Mouse (Mus musculus): Measurements from ENCODE around the gene Zdhhc18. TPM values are rescaled to one million over a fixed set of nuclear protein-coding genes. Genes with fewer than 3 reads are reported as not detected.

The Zdhhc18 gene
- polyA plus RNA-seq, 1 experiment from 2014 or later, result 1.9 TPM

DNA sequence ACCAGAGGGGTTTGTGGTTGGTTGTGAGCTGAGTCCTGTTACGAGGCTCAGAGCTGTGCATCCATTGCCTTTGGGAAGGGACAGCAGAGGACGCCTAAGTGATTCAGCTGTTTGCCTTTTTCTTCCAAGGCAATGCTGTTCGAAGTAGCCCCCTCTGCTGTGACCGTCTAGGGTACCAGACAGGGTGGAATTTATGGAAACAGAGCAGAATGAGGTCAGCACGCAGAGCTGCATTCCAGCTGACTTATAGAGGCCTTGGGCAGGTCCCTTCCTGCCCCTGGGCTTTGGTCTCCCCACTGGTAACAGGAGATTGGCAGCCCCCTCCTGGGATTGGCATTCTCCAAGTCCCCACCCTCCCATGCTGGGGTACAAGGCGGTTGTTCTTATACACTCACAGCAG is 45.1 kb downstream of the Zdhhc18 start:
- H3K27me3 ChIP-seq (ENCODE audit: insufficient read depth, poor library complexity, severe bottlenecking), result peaks cover 41% of the 10 kb centered on the region
- H3K4me3 ChIP-seq, result no peak overlapping the region
- H3K27ac ChIP-seq, result no peak overlapping the region
- peaks cover 54% of the 10 kb centered on the region for H3K36me3 ChIP-seq
- no peak for DNase-seq (ENCODE audit: low spot score)
- peaks cover 22% of the 10 kb centered on the region for H3K4me1 ChIP-seq (replicated peaks)
- H3K9me3 ChIP-seq, result no peaks in the 10 kb centered on the region
- 60% methylated on average over 6 of the region's 6 CpGs for WGBS

DNA sequence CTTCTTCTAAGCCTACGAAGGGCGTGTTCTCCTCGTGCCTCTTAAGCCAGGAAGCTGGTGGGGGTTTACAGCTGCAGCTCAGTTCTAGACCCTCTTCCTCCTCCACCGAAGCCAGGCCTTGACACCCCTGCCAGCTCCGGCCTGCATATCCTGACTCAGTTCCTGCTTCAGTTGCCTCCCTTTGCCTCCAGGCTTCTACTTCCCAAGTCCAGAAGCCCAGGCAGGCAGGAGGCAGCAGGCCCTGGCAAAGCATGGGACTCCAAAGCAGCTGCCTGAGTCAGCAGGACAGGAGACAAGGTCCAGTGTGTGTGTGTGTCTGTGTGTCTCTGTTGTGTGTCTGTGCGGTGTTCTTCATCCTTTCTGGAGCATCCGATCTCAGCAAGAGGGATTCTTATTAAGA is 45.8 kb downstream of the Zdhhc18 start:
- H3K36me3 ChIP-seq, result peaks cover 53% of the 10 kb centered on the region
- H3K27me3 ChIP-seq (ENCODE audit: insufficient read depth, poor library complexity, severe bottlenecking), result peaks cover 48% of the 10 kb centered on the region
- peaks cover 29% of the 10 kb centered on the region for H3K4me1 ChIP-seq (replicated peaks)
- WGBS, result 94% methylated on average over 7 of the region's 7 CpGs
- no peak overlapping the region for H3K27ac ChIP-seq
- H3K9me3 ChIP-seq, result no peaks in the 10 kb centered on the region
- no peak overlapping the region for H3K4me3 ChIP-seq
- DNase-seq (ENCODE audit: low spot score), result no peak

DNA sequence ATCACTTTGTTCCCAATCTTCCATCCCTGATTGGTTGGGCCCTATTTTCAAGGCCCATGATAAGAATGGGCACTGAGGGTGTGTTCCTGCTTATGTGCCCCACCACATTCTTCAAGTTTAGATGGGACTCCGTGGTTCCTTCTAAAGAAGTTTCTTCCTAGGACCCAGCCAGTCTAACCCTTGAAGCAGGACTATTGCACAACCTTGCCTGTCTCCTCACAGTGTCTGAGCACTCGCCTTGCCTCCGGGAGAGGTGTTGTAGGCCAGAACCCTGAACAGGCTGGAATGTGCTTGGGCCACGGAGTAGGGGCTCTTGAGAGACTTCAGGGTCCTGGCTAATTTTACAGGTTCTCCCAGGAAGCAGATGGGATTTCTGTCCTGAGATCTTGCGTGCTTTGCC is 46.9 kb downstream of the Zdhhc18 start:
- Histone ChIP-seq H3K27ac (no peak overlapping the region), H3K36me3 (peaks cover 45% of the 10 kb centered on the region), H3K27me3 (ENCODE audit: insufficient read depth, poor library complexity, severe bottlenecking) (peaks cover 59% of the 10 kb centered on the region), H3K4me1 (replicated peaks) (peaks cover 31% of the 10 kb centered on the region), H3K4me3 (no peak overlapping the region), H3K9me3 (no peaks in the 10 kb centered on the region)
- 93% methylated on average over 5 of the region's 5 CpGs for WGBS
- DNase-seq (ENCODE audit: low spot score), result no peak

DNA sequence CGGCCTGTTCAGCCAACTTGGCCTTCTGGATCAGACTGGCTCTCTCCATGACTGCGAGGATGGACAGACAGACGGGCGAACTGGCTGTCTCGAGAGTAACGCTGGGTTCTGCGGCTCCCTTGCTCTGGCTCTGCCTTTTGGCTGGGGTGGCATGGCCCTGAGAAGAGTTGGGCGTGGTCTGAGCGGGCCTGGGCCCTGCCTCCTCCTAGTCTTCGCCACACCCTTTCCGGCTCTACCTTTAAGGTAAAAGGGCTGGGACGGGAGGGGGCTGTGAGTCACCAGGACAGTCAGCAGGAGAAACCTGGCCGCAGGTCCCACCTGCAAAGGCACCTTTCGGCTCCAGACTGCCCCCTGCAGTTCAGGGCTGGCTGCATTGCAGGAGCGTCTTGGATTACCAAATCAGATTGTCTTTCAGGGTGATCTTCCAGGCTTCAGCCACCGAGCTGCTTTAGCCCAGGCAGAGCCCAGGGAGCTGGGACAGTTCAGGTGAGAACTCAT is 48.2 kb downstream of the Zdhhc18 start, which contains the start of gene Sfn:
Sfn (minus strand) TSS at position 448 of the 498 bp plus-strand sequence.
- peaks cover 32% of the 10 kb centered on the region for H3K36me3 ChIP-seq
- WGBS, result 2% methylated on average over 16 of the region's 16 CpGs
- peaks cover 70% of the 10 kb centered on the region for H3K27me3 ChIP-seq (ENCODE audit: insufficient read depth, poor library complexity, severe bottlenecking)
- peak within 1 kb of the TSS; percentile 36 for H3K4me3 ChIP-seq
- H3K27ac ChIP-seq, result no peak within 1 kb of the TSS
- no peaks in the 10 kb centered on the region for H3K9me3 ChIP-seq
- H3K4me1 ChIP-seq (replicated peaks), result peaks cover 31% of the 10 kb centered on the region
- peak; percentile 41 for DNase-seq (ENCODE audit: low spot score)

DNA sequence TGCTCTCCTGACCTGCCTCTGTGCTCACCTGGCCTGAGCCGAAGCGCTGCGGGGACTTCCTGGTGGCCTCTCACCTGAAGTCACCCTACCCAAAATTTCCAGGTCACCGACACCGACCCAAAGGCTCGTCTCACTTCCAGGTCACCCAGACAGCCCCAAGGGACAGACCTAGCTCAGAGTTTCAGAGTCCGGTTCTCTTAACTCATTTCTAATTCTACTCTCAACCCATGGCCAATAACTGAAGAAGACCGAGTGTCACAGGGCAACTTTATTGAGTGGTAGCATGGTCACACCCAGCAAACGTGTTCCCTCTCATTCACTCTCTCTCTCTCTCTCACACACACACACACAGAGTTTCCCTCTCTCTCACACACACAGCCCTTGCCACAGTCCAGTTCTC is 49.6 kb downstream of the Zdhhc18 start:
- no peak for DNase-seq (ENCODE audit: low spot score)

DNA sequence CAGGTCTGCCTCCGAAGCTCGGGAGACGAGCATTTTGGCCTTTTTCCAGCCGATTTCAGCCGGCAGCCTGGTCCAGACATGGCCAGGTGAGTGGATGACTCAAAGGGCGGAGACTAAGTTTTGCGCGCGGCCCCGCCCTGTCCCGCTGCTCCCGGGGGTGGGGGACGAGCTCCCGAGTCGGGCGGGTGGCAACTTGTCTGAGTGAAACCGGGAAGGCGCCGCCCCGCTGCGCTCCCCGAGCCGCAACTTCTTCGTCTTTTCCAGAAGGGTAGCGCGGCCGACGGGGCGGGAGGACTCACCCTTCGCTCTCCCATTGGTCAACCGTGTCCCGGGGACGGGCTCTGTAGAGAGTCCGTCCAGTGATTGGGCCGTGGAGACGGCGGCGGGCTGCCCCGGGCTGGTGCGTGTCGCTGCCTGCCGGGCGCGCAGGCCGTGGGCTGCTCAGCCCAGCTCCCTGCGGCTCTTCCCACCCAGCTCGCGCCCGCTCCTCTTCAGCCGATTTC is 50.3 kb downstream of the Zdhhc18 start:
- Histone ChIP-seq H3K36me3 (peaks cover 12% of the 10 kb centered on the region), H3K9me3 (no peaks in the 10 kb centered on the region), H3K27ac (peak overlapping the region; percentile 59), H3K4me1 (replicated peaks) (peaks cover 30% of the 10 kb centered on the region), H3K4me3 (peak overlapping the region; percentile 62), H3K27me3 (ENCODE audit: insufficient read depth, poor library complexity, severe bottlenecking) (peaks cover 71% of the 10 kb centered on the region)
- DNase-seq (ENCODE audit: low spot score), result peak; percentile 86
- WGBS, result under 1% methylated on average over 50 of the region's 50 CpGs

More for the DNA sequence above, 49.6 kb downstream of the Zdhhc18 start:
- Histone ChIP-seq H3K4me3 (peak overlapping the region; percentile 62), H3K36me3 (peaks cover 17% of the 10 kb centered on the region), H3K27ac (peak overlapping the region; percentile 59; the same call in 1 of the 2 replicates), H3K9me3 (no peaks in the 10 kb centered on the region), H3K27me3 (ENCODE audit: insufficient read depth, poor library complexity, severe bottlenecking) (peaks cover 71% of the 10 kb centered on the region), H3K4me1 (replicated peaks) (peaks cover 27% of the 10 kb centered on the region)
- WGBS, result 16% methylated on average over 9 of the region's 9 CpGs

DNA sequence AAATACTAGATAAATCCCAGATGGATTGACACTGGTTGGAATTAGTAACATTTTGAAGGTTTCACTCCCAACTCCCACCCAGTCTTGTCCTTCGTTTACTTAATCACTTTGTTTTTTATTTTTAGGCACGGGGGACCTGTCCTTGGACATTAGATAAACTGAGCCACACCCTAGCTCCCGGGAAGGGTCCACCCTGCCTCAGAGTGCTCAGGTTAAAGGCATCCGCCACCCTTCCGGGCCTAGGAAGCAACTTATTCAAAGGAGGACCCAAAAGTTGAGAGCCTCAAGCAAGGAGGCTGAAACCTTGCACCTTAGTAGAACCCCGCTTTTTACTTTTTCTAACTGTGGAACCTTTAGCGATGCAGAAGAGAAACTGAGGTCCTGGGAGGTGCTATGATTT is 50.8 kb downstream of the Zdhhc18 start:
- Histone ChIP-seq H3K27me3 (ENCODE audit: insufficient read depth, poor library complexity, severe bottlenecking) (peaks cover 69% of the 10 kb centered on the region), H3K4me3 (peak overlapping the region; percentile 62), H3K4me1 (replicated peaks) (peaks cover 30% of the 10 kb centered on the region), H3K27ac (no peak overlapping the region), H3K9me3 (no peaks in the 10 kb centered on the region), H3K36me3 (peaks cover 9% of the 10 kb centered on the region)
- WGBS, result 29% methylated on average over 7 of the region's 7 CpGs
- DNase-seq (ENCODE audit: low spot score), result no peak

DNA sequence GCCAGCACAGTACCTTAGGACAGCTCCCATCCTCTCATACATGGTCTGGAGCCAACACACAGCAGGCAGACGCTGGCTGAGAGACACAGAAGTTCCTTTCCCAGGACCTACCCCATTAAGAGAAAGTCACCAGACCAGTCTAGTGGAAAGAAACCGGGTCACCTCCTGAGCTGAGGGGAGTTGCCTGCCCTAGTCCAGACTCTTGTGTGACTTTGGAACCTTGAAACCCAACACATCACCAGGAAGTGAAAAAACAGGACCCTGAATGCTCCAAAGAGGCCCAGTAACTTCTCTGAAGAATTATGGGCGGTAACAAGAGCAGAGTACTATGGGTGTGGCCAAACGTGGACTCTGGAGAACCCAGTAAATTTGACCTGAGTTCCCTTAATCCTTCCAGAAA is 51.3 kb downstream of the Zdhhc18 start:
- Histone ChIP-seq H3K27ac (no peak overlapping the region), H3K4me1 (replicated peaks) (peaks cover 30% of the 10 kb centered on the region), H3K4me3 (no peak overlapping the region; the same call in 1 of the 2 replicates), H3K36me3 (peaks cover 4% of the 10 kb centered on the region), H3K9me3 (no peaks in the 10 kb centered on the region), H3K27me3 (ENCODE audit: insufficient read depth, poor library complexity, severe bottlenecking) (peaks cover 67% of the 10 kb centered on the region)
- 45% methylated on average over 4 of the region's 4 CpGs for WGBS
- no peak for DNase-seq (ENCODE audit: low spot score)

DNA sequence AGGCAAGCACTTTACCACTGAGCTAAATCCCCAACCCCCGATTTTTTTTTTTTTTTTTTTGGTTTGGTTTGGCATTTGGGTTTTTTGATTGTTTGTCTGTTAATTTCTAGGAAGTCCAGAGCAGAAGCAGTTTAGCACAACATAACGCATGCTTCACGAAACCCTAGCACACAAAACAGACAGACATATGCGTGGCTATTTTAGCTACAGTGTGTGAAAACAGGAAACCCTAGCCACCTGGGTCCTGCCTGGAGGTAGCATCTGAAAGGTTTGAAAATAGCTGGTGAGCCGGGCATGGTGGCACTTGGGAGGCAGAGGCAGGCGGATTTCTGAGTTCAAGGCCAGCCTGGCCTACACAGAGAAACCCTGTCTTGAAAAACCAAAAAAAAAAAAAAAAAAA is 53.9 kb downstream of the Zdhhc18 start:
- peaks cover 42% of the 10 kb centered on the region for H3K27me3 ChIP-seq (ENCODE audit: insufficient read depth, poor library complexity, severe bottlenecking)
- H3K9me3 ChIP-seq, result no peaks in the 10 kb centered on the region
- no peak overlapping the region for H3K27ac ChIP-seq
- H3K36me3 ChIP-seq, result peaks cover 24% of the 10 kb centered on the region
- no peak for DNase-seq (ENCODE audit: low spot score)
- 83% methylated on average over 6 of the region's 6 CpGs for WGBS
- H3K4me3 ChIP-seq, result no peak overlapping the region
- peaks cover 24% of the 10 kb centered on the region for H3K4me1 ChIP-seq (replicated peaks)

DNA sequence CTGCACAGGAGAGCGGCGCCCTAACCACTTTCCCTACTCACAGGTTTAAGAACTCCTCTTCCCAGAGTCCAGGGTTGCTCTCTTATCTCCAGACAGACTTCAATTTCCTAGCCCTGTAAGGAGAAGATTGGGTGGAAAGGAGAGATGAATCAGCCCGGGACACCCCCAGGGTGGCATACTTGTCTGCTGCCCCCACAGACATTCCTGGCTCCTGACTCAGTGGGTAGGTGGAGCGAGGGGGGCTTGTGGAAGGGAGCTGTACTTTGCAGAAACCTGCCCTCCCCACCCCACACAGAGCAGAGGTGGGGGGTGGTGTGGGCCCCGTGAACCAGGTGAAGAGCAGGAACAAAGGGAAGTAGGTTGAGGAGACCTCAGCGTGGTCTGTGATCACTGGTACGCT is 54.4 kb downstream of the Zdhhc18 start:
- 72% methylated on average over 7 of the region's 7 CpGs for WGBS

DNA sequence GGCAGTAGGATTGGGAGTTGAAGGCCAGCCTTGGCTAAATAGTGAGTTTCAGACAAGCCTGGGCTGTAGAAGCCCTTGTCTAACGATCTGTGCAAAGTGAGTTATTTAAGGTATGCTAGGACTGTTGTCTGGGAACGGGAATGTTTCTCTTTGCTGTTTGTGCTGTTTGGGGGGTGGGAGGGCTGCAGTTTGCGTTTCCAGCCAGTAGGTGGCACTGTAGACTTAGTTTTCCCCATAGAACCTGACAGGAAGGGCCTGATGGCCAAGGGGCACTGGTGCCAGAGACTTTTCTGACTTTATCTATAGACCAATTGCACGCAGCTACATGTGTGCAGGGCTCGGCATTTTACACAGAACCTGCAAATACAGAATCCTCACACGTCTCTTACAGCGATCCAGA is 57.4 kb downstream of the Zdhhc18 start:
- Histone ChIP-seq H3K4me3 (no peak overlapping the region), H3K36me3 (peaks cover 59% of the 10 kb centered on the region), H3K9me3 (no peaks in the 10 kb centered on the region), H3K27ac (no peak overlapping the region), H3K4me1 (replicated peaks) (peaks cover 11% of the 10 kb centered on the region), H3K27me3 (ENCODE audit: insufficient read depth, poor library complexity, severe bottlenecking) (peaks cover 8% of the 10 kb centered on the region; the same call in 1 of the 2 replicates)
- DNase-seq (ENCODE audit: low spot score), result peak; percentile 83
- 34% methylated on average over 7 of the region's 7 CpGs for WGBS

More for the DNA sequence above, 54.4 kb downstream of the Zdhhc18 start:
- H3K4me3 ChIP-seq, result no peak overlapping the region
- H3K36me3 ChIP-seq, result peaks cover 29% of the 10 kb centered on the region
- no peak overlapping the region; the same call in 1 of the 2 replicates for H3K27ac ChIP-seq
- H3K9me3 ChIP-seq, result no peaks in the 10 kb centered on the region
- H3K4me1 ChIP-seq (replicated peaks), result peaks cover 24% of the 10 kb centered on the region
- no peak for DNase-seq (ENCODE audit: low spot score)
- H3K27me3 ChIP-seq (ENCODE audit: insufficient read depth, poor library complexity, severe bottlenecking), result peaks cover 37% of the 10 kb centered on the region

DNA sequence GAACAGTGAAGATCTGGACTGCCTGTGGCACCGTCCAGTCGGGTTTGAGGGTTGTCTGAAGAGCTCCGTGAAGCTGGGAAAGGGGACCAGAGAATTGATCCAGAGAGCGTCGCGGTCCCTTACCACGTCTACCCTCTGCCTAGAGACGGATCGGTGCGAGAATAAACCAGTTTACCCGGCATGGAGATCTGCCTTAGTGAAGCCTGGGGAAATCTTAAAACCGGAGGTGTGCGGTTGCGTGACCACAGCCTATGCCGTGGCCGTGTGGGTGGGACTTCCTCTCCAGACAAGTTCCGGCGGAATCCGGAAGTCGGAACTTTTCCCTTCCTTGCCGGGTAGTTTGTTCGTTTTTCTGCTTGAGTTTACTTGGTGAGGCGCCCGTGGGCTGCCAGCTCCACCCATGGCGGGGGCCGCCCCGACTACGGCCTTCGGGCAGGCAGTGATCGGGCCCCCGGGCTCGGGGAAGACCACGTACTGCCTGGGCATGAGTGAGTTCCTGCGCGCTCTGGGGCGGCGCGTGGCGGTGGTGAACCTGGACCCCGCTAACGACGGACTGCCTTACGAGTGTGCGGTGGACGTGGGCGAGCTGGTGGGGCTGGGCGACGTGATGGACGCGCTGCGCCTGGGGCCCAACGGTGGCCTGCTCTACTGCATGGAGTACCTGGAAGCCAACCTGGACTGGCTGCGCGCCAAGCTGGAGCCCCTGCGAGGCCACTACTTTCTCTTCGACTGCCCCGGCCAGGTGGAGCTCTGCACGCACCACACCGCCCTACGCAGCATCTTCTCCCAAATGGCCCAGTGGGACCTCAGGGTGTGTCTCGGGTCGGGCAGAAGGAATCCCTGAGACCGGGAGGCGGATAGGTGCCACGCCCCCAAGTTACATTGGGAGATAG is 65.6 kb downstream of the Zdhhc18 start, which contains the start of gene Gpn2:
Gpn2 (plus strand) TSS at position 304 of the 893 bp plus-strand sequence.
- peak within 1 kb of the TSS; percentile 86 for H3K27ac ChIP-seq
- peak; percentile 81 for DNase-seq (ENCODE audit: low spot score)
- peaks cover 79% of the 10 kb centered on the region for H3K36me3 ChIP-seq
- H3K27me3 ChIP-seq (ENCODE audit: insufficient read depth, poor library complexity, severe bottlenecking), result no peaks in the 10 kb centered on the region
- peak within 1 kb of the TSS; percentile 88 for H3K4me3 ChIP-seq
- H3K9me3 ChIP-seq, result no peaks in the 10 kb centered on the region
- WGBS, result 2% methylated on average over 65 of the region's 65 CpGs
- peaks cover 33% of the 10 kb centered on the region for H3K4me1 ChIP-seq (replicated peaks)

DNA sequence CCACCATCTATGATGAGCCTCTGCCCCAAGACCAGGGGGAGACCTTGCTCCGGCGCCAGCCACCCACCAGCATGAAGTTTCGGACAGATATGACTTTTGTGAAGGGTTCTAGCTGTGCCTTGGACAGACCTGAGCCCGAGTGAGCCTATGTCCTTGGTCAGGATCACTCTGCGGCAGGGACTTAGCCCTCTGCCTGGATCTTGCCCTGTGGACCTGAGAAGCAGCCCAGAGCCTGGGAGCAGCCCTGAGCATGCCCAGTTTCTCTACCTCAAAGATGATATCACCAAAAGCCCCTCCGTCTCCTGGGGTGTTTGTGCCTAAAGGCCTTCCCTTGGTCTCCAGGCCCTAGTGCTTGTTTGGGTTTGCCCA is 66.3 kb downstream of the Zdhhc18 start:
- peaks cover 79% of the 10 kb centered on the region for H3K36me3 ChIP-seq
- DNase-seq (ENCODE audit: low spot score), result no peak
- H3K27me3 ChIP-seq (ENCODE audit: insufficient read depth, poor library complexity, severe bottlenecking), result no peaks in the 10 kb centered on the region
- H3K4me1 ChIP-seq (replicated peaks), result peaks cover 33% of the 10 kb centered on the region
- no peaks in the 10 kb centered on the region for H3K9me3 ChIP-seq
- 59% methylated on average over 6 of the region's 6 CpGs for WGBS
- peak overlapping the region; percentile 88 for H3K4me3 ChIP-seq
- H3K27ac ChIP-seq, result peak overlapping the region; percentile 86
